Mouse (Mus musculus) ES-E14 (cell line): ENCODE measurements around the gene Pgm2.

ENCODE experiments used
- HCFC1 ChIP-seq: IDR thresholded peaks from 2 replicates; pipeline ENCODE4 v1.6.1; 2012; ENCODE audit warnings: low read length, inconsistent platforms, borderline replicate concordance; ENCODE audit not compliant: insufficient read depth
- ZC3H11A ChIP-seq: IDR thresholded peaks from 2 replicates; pipeline ENCODE4 v1.6.1; 2012; ENCODE audit warnings: low read depth, mild to moderate bottlenecking, inconsistent platforms, low read length, borderline replicate concordance

- TF ChIP-seq HCFC1, result no peak
- no peak for TF ChIP-seq ZC3H11A
Observed at GRCm38 (mm10) chr5:64153319-64153718, 60.6 kb downstream of the Pgm2 start.
